Mouse (Mus musculus) stomach, postnatal 0 days (tissue): ENCODE measurements around the gene Bag6.

Source experiments
- CTCF ChIP-seq: IDR thresholded peaks from 2 replicates; pipeline ENCODE4 v1.5.1; 2016; ENCODE audit warnings: antibody characterized with exemption, low read depth, mild to moderate bottlenecking, moderate library complexity
- EP300 ChIP-seq: optimal IDR thresholded peaks from 2 replicates; pipeline ENCODE3; 2016; ENCODE audit warnings: antibody characterized with exemption

- TF ChIP-seq CTCF = no peak
- TF ChIP-seq EP300 = no peak
Observed at GRCm38 (mm10) chr17:35102299-35102698, 32.7 kb upstream of the Bag6 start.
